Mouse (Mus musculus) 416B (cell line): Measurements from ENCODE around the gene Foxd3.
A peak's percentile ranks its signal among the peaks of the same experiment; 100 is the strongest.

Experiments used
- DNase-seq: peaks from one replicate; pipeline ENCODE4 v3.0.0; 2011; ENCODE audit warnings: low read depth

The Foxd3 gene

GRCm38 (mm10) chr4:99657831-99658470, 1.9 kb downstream of the Foxd3 start:
- no peak for DNase-seq

- DNase-seq: no peak
These were observed 2.8 kb downstream of the Foxd3 start for GRCm38 (mm10) chr4:99658881-99659280.

GRCm38 (mm10) chr4:99659361-99660072, 3.4 kb downstream of the Foxd3 start:
- DNase-seq: no peak

GRCm38 (mm10) chr4:99660073-99660611, 4.0 kb downstream of the Foxd3 start:
- no peak for DNase-seq

- peak; percentile 13 for DNase-seq
These were observed 4.9 kb downstream of the Foxd3 start for GRCm38 (mm10) chr4:99660981-99661380.

- no peak for DNase-seq
These were observed 5.9 kb downstream of the Foxd3 start for GRCm38 (mm10) chr4:99661956-99662355.

- no peak for DNase-seq
These were observed 6.3 kb downstream of the Foxd3 start for GRCm38 (mm10) chr4:99662431-99662830.

GRCm38 (mm10) chr4:99662841-99663567, 6.9 kb downstream of the Foxd3 start:
- no peak for DNase-seq

GRCm38 (mm10) chr4:99663710-99664109, 7.6 kb downstream of the Foxd3 start:
- DNase-seq: no peak

- no peak for DNase-seq
These were observed 14.2 kb downstream of the Foxd3 start for GRCm38 (mm10) chr4:99670203-99670851.

- DNase-seq: no peak
These were observed 19.1 kb downstream of the Foxd3 start for GRCm38 (mm10) chr4:99675191-99675590.

- DNase-seq: no peak
These were observed 27.8 kb downstream of the Foxd3 start for GRCm38 (mm10) chr4:99683941-99684340.

- no peak for DNase-seq
These were observed 30.2 kb downstream of the Foxd3 start for GRCm38 (mm10) chr4:99686308-99686707.
